Mouse (Mus musculus): Measurements from ENCODE around the gene Cd40lg. TPM values are rescaled to one million over a fixed set of nuclear protein-coding genes. Genes with fewer than 3 reads are reported as not detected.

Cd40lg gene
- 0.12 and 0.28 TPM in 2 replicates for polyA plus RNA-seq (2012; rRNA removed)

DNA sequence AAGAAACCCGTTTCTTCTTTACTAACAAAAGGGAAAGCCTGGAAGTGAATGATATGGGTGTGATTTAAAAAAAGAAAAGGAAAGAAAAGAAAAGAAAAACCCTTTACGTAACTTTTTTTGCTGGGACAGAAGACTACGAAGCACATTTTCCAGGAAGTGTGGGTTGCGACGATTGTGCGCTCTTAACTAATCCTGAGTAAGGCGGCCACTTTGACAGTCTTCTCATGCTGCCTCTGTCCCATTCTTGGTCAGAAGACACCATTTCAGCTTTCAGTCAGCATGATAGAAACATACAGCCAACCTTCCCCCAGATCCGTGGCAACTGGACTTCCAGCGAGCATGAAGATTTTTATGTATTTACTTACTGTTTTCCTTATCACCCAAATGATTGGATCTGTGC is at the start of gene Cd40lg:
Gene Cd40lg (plus strand): TSS at position 268 of the 400 bp plus-strand sequence.
- no peak for TF ChIP-seq CTCF (conservative IDR thresholded peaks at IDR 0.05; ENCODE audit: insufficient read depth, insufficient read length, low read depth, low read length)
- no peak for TF ChIP-seq POLR2A (IDR thresholded peaks at IDR 0.05; ENCODE audit: low read depth, low read length)
- WGBS = 93% methylated on average over 9 of the region's 9 CpGs
- H3K36me3 ChIP-seq (ENCODE audit: control insufficient read depth, insufficient read depth, low read length) = no peaks in the 10 kb centered on the region
- no peak within 1 kb of the TSS for H3K27ac ChIP-seq (ENCODE audit: insufficient read depth, low read depth, low read length)
- DNase-seq = no peak
- no peak within 1 kb of the TSS for H3K4me3 ChIP-seq (ENCODE audit: insufficient read depth, low read depth, low read length)
- no peaks in the 10 kb centered on the region for H3K4me1 ChIP-seq (ENCODE audit: control insufficient read depth, insufficient read depth, low read length)
- H3K27me3 ChIP-seq (replicated peaks; ENCODE audit: control insufficient read depth, insufficient read depth, low read length) = no peaks in the 10 kb centered on the region

DNA sequence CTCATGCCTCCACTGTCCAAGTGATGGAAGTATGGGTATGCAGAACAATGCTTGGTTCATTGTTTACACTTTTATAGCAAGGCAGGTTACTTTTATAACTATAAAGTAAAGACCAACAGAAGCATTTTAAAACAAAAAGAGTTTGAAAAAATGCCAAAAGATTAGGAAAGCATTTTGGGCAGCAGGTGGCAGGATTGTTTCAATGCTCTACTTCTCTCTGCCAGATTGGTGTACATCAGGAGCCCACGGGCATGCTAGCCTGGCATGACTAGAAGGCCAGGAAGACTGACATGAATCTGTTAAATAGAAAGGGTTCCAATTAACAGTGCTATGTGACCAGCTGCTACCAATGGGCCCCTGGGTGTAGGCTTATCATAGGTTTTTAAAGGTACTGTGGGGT is 45.4 kb upstream of the Cd40lg start:
- H3K27me3 ChIP-seq (replicated peaks; ENCODE audit: control insufficient read depth, insufficient read depth, low read length) = no peaks in the 10 kb centered on the region
- DNase-seq = no peak
- H3K4me3 ChIP-seq (ENCODE audit: insufficient read depth, low read depth, low read length) = no peak overlapping the region
- no peaks in the 10 kb centered on the region for H3K4me1 ChIP-seq (ENCODE audit: control insufficient read depth, insufficient read depth, low read length)
- 48% methylated on average over 1 of the region's 1 CpGs for WGBS
- H3K27ac ChIP-seq (ENCODE audit: insufficient read depth, low read depth, low read length) = no peak overlapping the region
- TF ChIP-seq POLR2A (IDR thresholded peaks at IDR 0.05; ENCODE audit: low read depth, low read length) = no peak
- H3K36me3 ChIP-seq (ENCODE audit: control insufficient read depth, insufficient read depth, low read length) = no peaks in the 10 kb centered on the region

DNA sequence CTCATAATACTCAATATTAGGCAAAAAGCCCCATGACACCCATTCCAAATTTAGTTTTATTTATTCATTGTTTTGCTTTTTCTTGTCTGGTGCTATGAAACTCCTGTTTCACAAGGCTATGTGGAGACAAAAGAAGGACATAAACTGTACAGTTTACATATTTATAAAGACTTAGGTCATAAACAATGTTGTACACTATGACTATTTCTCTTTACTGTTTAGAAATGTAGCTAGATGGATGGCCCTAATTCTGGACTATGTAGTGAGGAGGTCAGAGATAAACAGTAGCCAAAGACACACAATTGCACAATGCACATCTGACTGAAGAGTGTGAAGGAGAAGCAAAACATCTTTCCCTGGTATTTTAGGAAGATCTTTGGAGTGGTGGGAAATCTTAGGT is 40.7 kb upstream of the Cd40lg start:
- Histone ChIP-seq H3K36me3 (ENCODE audit: control insufficient read depth, insufficient read depth, low read length) (no peaks in the 10 kb centered on the region), H3K27ac (ENCODE audit: insufficient read depth, low read depth, low read length) (no peak overlapping the region), H3K4me3 (ENCODE audit: insufficient read depth, low read depth, low read length) (no peak overlapping the region), H3K4me1 (ENCODE audit: control insufficient read depth, insufficient read depth, low read length) (no peaks in the 10 kb centered on the region), H3K27me3 (replicated peaks; ENCODE audit: control insufficient read depth, insufficient read depth, low read length) (no peaks in the 10 kb centered on the region)
- TF ChIP-seq CTCF (conservative IDR thresholded peaks at IDR 0.05; ENCODE audit: insufficient read depth, insufficient read length, low read depth, low read length) (no peak), POLR2A (IDR thresholded peaks at IDR 0.05; ENCODE audit: low read depth, low read length) (no peak)
- DNase-seq = no peak

DNA sequence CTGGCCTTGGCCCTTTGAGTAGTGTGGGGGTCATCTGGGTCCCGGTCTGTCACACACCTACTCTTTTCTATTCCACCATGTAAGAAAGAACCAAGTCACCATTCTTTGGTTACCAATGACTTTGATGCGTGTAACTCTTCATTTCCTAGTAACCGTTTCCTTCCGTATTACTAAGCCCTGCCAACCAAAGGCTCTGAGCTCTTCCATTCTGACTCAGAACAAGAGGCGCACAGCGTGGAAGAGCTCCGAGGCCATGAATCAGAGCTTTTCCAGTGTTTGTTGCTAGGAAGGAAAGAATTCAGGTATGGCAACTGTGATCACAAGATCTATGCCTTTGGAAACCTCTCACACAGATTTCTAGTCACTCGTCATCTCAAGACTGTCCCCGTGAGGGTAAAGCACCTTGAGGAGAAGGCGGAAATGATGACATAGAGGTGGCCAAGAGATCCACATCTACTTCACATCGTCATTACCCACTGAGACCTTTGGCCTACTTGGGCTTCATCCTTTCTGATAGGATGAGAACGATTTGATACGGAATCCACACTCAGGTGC is 34.6 kb upstream of the Cd40lg start:
- no peak for DNase-seq
- 96% methylated on average over 13 of the region's 13 CpGs for WGBS
- Histone ChIP-seq H3K27ac (ENCODE audit: insufficient read depth, low read depth, low read length) (no peak overlapping the region), H3K4me3 (ENCODE audit: insufficient read depth, low read depth, low read length) (no peak overlapping the region), H3K36me3 (ENCODE audit: control insufficient read depth, insufficient read depth, low read length) (no peaks in the 10 kb centered on the region), H3K27me3 (replicated peaks; ENCODE audit: control insufficient read depth, insufficient read depth, low read length) (no peaks in the 10 kb centered on the region), H3K4me1 (ENCODE audit: control insufficient read depth, insufficient read depth, low read length) (no peaks in the 10 kb centered on the region)
- no peak for TF ChIP-seq CTCF (conservative IDR thresholded peaks at IDR 0.05; ENCODE audit: insufficient read depth, insufficient read length, low read depth, low read length)
- TF ChIP-seq POLR2A (IDR thresholded peaks at IDR 0.05; ENCODE audit: low read depth, low read length) = no peak

DNA sequence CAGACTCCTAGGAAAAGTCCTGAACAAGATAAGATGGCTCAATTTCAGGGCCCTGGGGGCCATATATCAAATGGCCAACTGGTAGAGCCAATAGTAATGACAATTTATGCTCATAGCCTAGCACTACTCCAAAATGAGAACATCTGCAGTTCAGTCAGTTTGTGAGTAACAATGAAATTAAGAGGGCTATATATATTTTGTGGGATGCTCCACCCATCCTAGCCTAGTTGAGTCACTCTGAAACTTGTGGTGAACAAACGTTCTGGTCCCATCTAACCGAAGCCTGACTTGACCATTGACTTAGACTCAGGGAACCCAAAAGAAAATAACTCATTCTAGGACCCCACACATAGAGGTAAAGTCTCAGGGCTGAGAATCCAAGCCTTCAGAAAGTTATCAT is 29.5 kb upstream of the Cd40lg start:
- no peak for DNase-seq
- no peaks in the 10 kb centered on the region for H3K4me1 ChIP-seq (ENCODE audit: control insufficient read depth, insufficient read depth, low read length)
- H3K36me3 ChIP-seq (ENCODE audit: control insufficient read depth, insufficient read depth, low read length) = no peaks in the 10 kb centered on the region
- TF ChIP-seq POLR2A (IDR thresholded peaks at IDR 0.05; ENCODE audit: low read depth, low read length) = no peak
- TF ChIP-seq CTCF (conservative IDR thresholded peaks at IDR 0.05; ENCODE audit: insufficient read depth, insufficient read length, low read depth, low read length) = no peak
- H3K4me3 ChIP-seq (ENCODE audit: insufficient read depth, low read depth, low read length) = no peak overlapping the region
- no peak overlapping the region for H3K27ac ChIP-seq (ENCODE audit: insufficient read depth, low read depth, low read length)
- no peaks in the 10 kb centered on the region for H3K27me3 ChIP-seq (replicated peaks; ENCODE audit: control insufficient read depth, insufficient read depth, low read length)
- 86% methylated on average over 2 of the region's 2 CpGs for WGBS

DNA sequence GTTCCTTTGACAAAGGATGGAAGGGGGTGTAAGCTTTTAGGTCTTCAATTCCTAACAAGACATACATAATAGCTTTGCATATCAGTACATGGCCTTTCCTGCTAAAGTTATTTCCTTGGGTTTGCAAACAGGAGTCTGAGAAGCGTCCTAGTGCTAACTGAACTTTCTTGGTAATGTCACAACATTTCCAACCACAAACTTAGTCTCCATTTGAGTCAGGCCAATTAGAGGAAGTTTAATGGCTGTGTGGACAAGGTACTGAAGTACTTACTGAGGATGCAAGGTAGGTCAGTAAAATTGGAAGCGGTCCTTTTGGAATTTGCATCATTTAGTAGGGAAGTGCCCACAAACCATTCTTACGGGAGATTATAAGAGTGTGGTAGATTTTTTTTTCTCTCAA is 28.6 kb upstream of the Cd40lg start:
- no peak for TF ChIP-seq CTCF (conservative IDR thresholded peaks at IDR 0.05; ENCODE audit: insufficient read depth, insufficient read length, low read depth, low read length)
- TF ChIP-seq POLR2A (IDR thresholded peaks at IDR 0.05; ENCODE audit: low read depth, low read length) = no peak
- WGBS = 93% methylated on average over 3 of the region's 3 CpGs
- no peak overlapping the region for H3K27ac ChIP-seq (ENCODE audit: insufficient read depth, low read depth, low read length)
- no peak overlapping the region for H3K4me3 ChIP-seq (ENCODE audit: insufficient read depth, low read depth, low read length)
- no peak for DNase-seq
- H3K4me1 ChIP-seq (ENCODE audit: control insufficient read depth, insufficient read depth, low read length) = no peaks in the 10 kb centered on the region
- H3K36me3 ChIP-seq (ENCODE audit: control insufficient read depth, insufficient read depth, low read length) = no peaks in the 10 kb centered on the region
- no peaks in the 10 kb centered on the region for H3K27me3 ChIP-seq (replicated peaks; ENCODE audit: control insufficient read depth, insufficient read depth, low read length)

DNA sequence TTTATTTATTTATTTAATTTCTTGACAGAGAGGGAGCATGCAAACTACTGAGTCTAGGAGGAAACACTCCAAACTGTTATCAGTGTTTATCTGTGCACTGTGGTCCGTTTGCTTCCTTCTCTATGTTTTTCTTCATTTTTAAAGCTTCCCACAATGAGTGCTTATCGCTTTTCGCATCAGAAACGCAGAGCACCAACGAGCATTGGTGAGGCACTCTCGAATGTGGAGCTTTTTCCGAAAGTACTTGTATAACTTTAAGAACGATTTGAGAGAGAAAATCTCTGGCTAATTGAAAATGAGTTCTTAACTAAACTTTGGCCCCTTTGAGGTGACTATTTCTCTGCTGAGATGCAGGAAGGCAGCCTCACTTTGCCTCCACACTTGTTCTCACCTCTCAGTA is 24.6 kb upstream of the Cd40lg start:
- no peak overlapping the region for H3K27ac ChIP-seq (ENCODE audit: insufficient read depth, low read depth, low read length)
- 60% methylated on average over 8 of the region's 8 CpGs for WGBS

DNA sequence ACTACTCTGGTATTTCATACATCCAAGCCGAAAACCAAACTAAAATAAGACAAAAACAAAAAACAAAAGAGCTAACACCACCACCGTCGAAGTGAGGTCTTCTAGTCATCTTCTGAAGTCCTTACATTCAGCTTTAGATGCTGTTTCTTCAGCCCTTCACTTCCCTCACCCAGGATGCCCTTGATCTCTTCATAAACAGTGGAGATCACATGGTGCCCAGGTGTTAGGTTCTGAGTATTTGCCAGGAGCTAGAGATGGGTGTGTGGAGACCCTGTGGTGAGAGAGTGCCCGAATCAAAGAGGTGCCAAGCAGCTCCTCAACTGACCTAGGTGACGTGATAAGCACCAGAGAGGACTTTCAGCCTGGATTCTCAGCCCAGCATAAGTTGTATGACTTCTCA is 22.6 kb upstream of the Cd40lg start:
- Histone ChIP-seq H3K27ac (ENCODE audit: insufficient read depth, low read depth, low read length) (no peak overlapping the region), H3K27me3 (replicated peaks; ENCODE audit: control insufficient read depth, insufficient read depth, low read length) (no peaks in the 10 kb centered on the region), H3K4me3 (ENCODE audit: insufficient read depth, low read depth, low read length) (no peak overlapping the region), H3K36me3 (ENCODE audit: control insufficient read depth, insufficient read depth, low read length) (no peaks in the 10 kb centered on the region), H3K4me1 (ENCODE audit: control insufficient read depth, insufficient read depth, low read length) (no peaks in the 10 kb centered on the region)
- TF ChIP-seq CTCF (conservative IDR thresholded peaks at IDR 0.05; ENCODE audit: insufficient read depth, insufficient read length, low read depth, low read length) = no peak
- no peak for TF ChIP-seq POLR2A (IDR thresholded peaks at IDR 0.05; ENCODE audit: low read depth, low read length)
- DNase-seq = no peak
- WGBS = 85% methylated on average over 5 of the region's 5 CpGs

More for the DNA sequence above, 24.6 kb upstream of the Cd40lg start:
- no peak overlapping the region for H3K4me3 ChIP-seq (ENCODE audit: insufficient read depth, low read depth, low read length)
- no peaks in the 10 kb centered on the region for H3K4me1 ChIP-seq (ENCODE audit: control insufficient read depth, insufficient read depth, low read length)
- H3K27me3 ChIP-seq (replicated peaks; ENCODE audit: control insufficient read depth, insufficient read depth, low read length) = no peaks in the 10 kb centered on the region
- no peak for DNase-seq
- no peak for TF ChIP-seq POLR2A (IDR thresholded peaks at IDR 0.05; ENCODE audit: low read depth, low read length)
- no peak for TF ChIP-seq CTCF (conservative IDR thresholded peaks at IDR 0.05; ENCODE audit: insufficient read depth, insufficient read length, low read depth, low read length)
- no peaks in the 10 kb centered on the region for H3K36me3 ChIP-seq (ENCODE audit: control insufficient read depth, insufficient read depth, low read length)
